15 mouse cellular contexts compared by ENCODE assay signal in the genomic region with DNA sequence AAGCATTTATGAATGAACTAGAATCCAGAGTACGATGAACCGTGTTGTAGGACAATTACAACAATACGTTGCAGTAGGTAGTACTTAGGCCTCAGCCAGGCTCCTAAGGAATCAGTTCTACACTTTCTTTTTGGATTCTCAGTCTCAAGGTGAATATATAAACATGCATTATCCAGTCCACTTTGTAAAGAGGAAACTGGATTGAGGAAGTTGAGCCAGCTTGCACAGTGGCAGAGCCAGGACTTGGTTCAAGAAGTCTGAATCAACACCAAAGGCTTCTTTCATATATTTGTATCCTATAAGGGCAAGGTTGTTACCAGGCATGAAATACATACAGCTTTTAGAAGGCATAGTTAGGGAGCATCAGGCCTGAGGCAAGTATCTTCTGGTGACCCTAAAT.
"Had no signal": no experiment of that assay in that cellular context is flagged by ENCODE, and none has a peak within 500 bp of the region (broad histone marks: within the 10 kb centered on the region; RNA-seq: fewer than 3 reads in every experiment).

No protein-coding gene starts in this region.

- H3K27ac ChIP-seq: kidney, embryonic 15.5 days; limb, embryonic 13.5 days; liver, embryonic 14.5 days; midbrain, embryonic 15.5 days; neural tube, embryonic 15.5 days had no signal

- H3K4me3 ChIP-seq: kidney, embryonic 15.5 days; limb, embryonic 13.5 days; megakaryocyte, embryonic 14.5 days; midbrain, embryonic 15.5 days; neural tube, embryonic 15.5 days had no signal

- H3K9me3 ChIP-seq: kidney, embryonic 15.5 days; limb, embryonic 13.5 days; midbrain, embryonic 15.5 days; neural tube, embryonic 15.5 days had no signal

- H3K36me3 ChIP-seq: kidney, embryonic 15.5 days; limb, embryonic 13.5 days; midbrain, embryonic 15.5 days; neural tube, embryonic 15.5 days had no signal

- H3K27me3 ChIP-seq: kidney, embryonic 15.5 days; limb, embryonic 13.5 days; megakaryocyte, embryonic 14.5 days; midbrain, embryonic 15.5 days; neural tube, embryonic 15.5 days had no signal

- DNase-seq: kidney, adult 2 months; kidney, postnatal 14 days; left cerebral cortex, postnatal 4 days; lung, adult 18-20 months; retina, postnatal 1 day; right cerebral cortex, postnatal 14 days; thymus, adult 18-20 months; thymus, postnatal 14 days had no signal

- H3K9ac ChIP-seq: kidney, embryonic 15.5 days; limb, embryonic 13.5 days; liver, embryonic 14.5 days; midbrain, embryonic 15.5 days; neural tube, embryonic 15.5 days had no signal

- ATAC-seq: midbrain, embryonic 15.5 days had no signal

- H3K4me2 ChIP-seq: kidney, embryonic 15.5 days; limb, embryonic 13.5 days; midbrain, embryonic 11.5 days; midbrain, embryonic 15.5 days; neural tube, embryonic 15.5 days had no signal
